Mouse (Mus musculus): ENCODE data around the gene Rgl3.

Rgl3 gene

GRCm38 (mm10) chr9:21978398-21979128, 10.7 kb downstream of the Rgl3 start:
- no peak for DNase-seq

GRCm38 (mm10) chr9:21977972-21978371, 11.3 kb downstream of the Rgl3 start:
- DNase-seq, result peak; percentile 72

- no peak for DNase-seq
Measured at GRCm38 (mm10) chr9:21977331-21977730, 11.9 kb downstream of the Rgl3 start.

GRCm38 (mm10) chr9:21976626-21977175, 12.5 kb downstream of the Rgl3 start:
- no peak for DNase-seq

GRCm38 (mm10) chr9:21969304-21969703, 19.9 kb downstream of the Rgl3 start:
- DNase-seq, result no peak

- DNase-seq, result no peak
Measured at GRCm38 (mm10) chr9:21968883-21969282, 20.4 kb downstream of the Rgl3 start.

- DNase-seq, result peak; percentile 96
Measured at GRCm38 (mm10) chr9:21963417-21963816, 25.8 kb downstream of the Rgl3 start, which contains the start of gene Epor. Epor (minus strand) TSS chr9:21963506.

- DNase-seq, result peak; percentile 99
Measured at GRCm38 (mm10) chr9:21962416-21963059, 26.7 kb downstream of the Rgl3 start.

- DNase-seq, result no peak
Measured at GRCm38 (mm10) chr9:21962010-21962409, 27.2 kb downstream of the Rgl3 start.

- peak; percentile 72 for DNase-seq
Measured at GRCm38 (mm10) chr9:21961366-21961980, 27.8 kb downstream of the Rgl3 start.

- peak; percentile 59 for DNase-seq
Measured at GRCm38 (mm10) chr9:21960558-21961208, 28.6 kb downstream of the Rgl3 start.

GRCm38 (mm10) chr9:21960135-21960534, 29.1 kb downstream of the Rgl3 start:
- no peak for DNase-seq

GRCm38 (mm10) chr9:21959244-21959643, 30.0 kb downstream of the Rgl3 start:
- no peak for DNase-seq

GRCm38 (mm10) chr9:21958372-21958771, 30.9 kb downstream of the Rgl3 start:
- no peak for DNase-seq

GRCm38 (mm10) chr9:21955570-21956281, 33.5 kb downstream of the Rgl3 start, which contains the start of gene Swsap1:
Swsap1 (plus strand) TSS chr9:21955755.
- peak; percentile 96 for DNase-seq

- DNase-seq, result peak; percentile 74
Measured at GRCm38 (mm10) chr9:21955225-21955569, 34.0 kb downstream of the Rgl3 start.

GRCm38 (mm10) chr9:21954635-21955034, 34.6 kb downstream of the Rgl3 start:
- no peak for DNase-seq

GRCm38 (mm10) chr9:21953600-21953999, 35.6 kb downstream of the Rgl3 start:
- no peak for DNase-seq

GRCm38 (mm10) chr9:21951977-21952376, 37.3 kb downstream of the Rgl3 start:
- peak; percentile 33 for DNase-seq

GRCm38 (mm10) chr9:21950322-21950721, 38.9 kb downstream of the Rgl3 start:
- peak; percentile 72 for DNase-seq

GRCm38 (mm10) chr9:21948790-21949189, 40.5 kb downstream of the Rgl3 start:
- no peak for DNase-seq

- no peak for DNase-seq
Measured at GRCm38 (mm10) chr9:21948146-21948545, 41.1 kb downstream of the Rgl3 start.
